Mouse (Mus musculus) heart, postnatal 25 days (tissue): Measurements from ENCODE around the gene Rab23. TPM values are rescaled to one million over a fixed set of nuclear protein-coding genes. Genes with fewer than 3 reads are reported as not detected.
A peak's percentile ranks its signal among the peaks of the same experiment; 100 is the strongest.

Experiments
- DNase-seq: peaks from one replicate; pipeline ENCODE4 v3.0.0; 2022; ENCODE audit warnings: low spot score
- intact Hi-C: fragments of 180-260 bp; cut with DNase I; formaldehyde crosslinking; loops from one replicate; pipeline ENCODE4 v1.15.1; 2025
- total RNA-seq, 2 experiments: library from RNA; stranded (reverse); gene quantifications; 2 replicates each; pipeline ENCODE4 v1.2.3; 2021

Rab23 gene
- 1 to 10 TPM; 7.9 to 9.0 TPM for total RNA-seq

GRCm38 (mm10) chr1:33719733-33720225 is at the start of gene Rab23:
Gene Rab23 (plus strand): TSS chr1:33719887.
- peak; percentile 67 for DNase-seq
- intact Hi-C loops = no loop called here

- intact Hi-C loops = loop anchor here (2.0 kb wide), 1 partner anchor 69 kb away; no protein-coding TSS in a partner anchor
- peak; percentile 31 for DNase-seq
Measured at GRCm38 (mm10) chr1:33670164-33670616, 49.5 kb upstream of the Rab23 start.

GRCm38 (mm10) chr1:33671441-33671840 is 48.2 kb upstream of the Rab23 start:
- DNase-seq = no peak
- intact Hi-C loops = loop anchor here (2.0 kb wide), 1 partner anchor 67 kb away; no protein-coding TSS in a partner anchor

DNA sequence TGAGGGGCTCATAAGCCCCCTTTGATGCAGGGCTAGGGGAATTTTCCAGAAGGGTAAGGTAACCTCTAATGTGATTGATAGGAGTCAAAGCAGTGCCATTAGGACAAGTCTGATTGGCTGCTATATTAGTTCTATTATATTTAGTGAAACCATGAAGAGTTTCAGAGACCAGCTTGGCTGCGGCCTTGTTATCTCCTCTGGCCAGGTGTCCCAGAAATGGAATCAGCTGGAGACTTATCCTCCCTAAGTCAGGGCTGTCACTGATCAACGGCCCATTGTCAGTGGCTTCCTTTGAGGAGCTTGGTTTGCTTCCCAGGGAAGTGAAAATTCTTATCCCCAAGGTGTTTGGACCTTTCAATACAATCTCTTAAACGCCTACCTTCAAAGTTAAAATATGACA is 47.6 kb upstream of the Rab23 start:
- DNase-seq = no peak
- intact Hi-C loops = no loop called here

- intact Hi-C loops = no loop called here
- no peak for DNase-seq
Measured at GRCm38 (mm10) chr1:33672514-33672913, 47.2 kb upstream of the Rab23 start.

GRCm38 (mm10) chr1:33673158-33673960 is 46.3 kb upstream of the Rab23 start:
- intact Hi-C loops = no loop called here
- DNase-seq = peak; percentile 18

DNA sequence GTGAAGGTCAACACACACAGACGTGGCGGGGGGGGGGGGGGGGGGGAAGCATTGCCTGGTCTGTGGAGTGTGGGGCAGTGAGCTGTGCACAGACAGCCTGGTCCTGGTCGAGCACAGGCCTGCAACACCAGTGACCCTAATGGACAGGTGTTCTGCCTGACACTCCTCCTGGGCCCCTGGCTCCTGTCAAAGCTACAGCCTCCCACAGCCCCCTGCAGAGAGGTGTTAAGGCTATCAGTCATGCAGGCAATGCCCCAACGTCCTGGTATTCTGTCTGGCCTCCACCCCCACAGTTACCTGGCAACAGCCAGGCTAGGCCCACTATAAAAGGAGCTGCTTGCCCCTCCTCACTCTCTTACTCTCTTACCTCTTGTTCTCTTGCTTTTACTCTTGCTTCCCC is 39.3 kb upstream of the Rab23 start:
- intact Hi-C loops = no loop called here
- no peak for DNase-seq

DNA sequence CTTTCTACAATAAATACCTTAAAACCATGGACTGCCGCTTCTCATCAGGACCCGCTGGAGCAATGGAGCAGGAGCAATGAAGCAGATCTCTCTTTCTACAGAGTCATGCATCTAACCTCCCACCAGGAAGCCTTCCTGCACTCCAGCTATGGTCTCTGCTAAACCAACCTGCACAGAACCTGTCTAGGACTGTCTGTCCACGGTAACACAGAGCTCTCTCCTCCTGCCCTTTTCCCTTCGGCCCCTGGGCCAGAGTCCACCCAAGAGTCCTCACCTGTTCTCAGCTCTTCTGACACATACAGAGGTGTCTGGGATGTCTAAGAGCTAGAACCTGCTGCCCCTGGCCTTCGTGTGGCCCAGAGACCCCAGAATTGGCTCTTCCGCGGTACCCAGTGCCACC is 38.8 kb upstream of the Rab23 start:
- no peak for DNase-seq
- intact Hi-C loops = no loop called here

GRCm38 (mm10) chr1:33684459-33684858 is 35.2 kb upstream of the Rab23 start:
- no peak for DNase-seq
- intact Hi-C loops = no loop called here

GRCm38 (mm10) chr1:33688810-33689209 is 30.9 kb upstream of the Rab23 start:
- DNase-seq = no peak
- intact Hi-C loops = loop anchor here (5.0 kb wide), 1 partner anchor 48 kb away; no protein-coding TSS in a partner anchor

DNA sequence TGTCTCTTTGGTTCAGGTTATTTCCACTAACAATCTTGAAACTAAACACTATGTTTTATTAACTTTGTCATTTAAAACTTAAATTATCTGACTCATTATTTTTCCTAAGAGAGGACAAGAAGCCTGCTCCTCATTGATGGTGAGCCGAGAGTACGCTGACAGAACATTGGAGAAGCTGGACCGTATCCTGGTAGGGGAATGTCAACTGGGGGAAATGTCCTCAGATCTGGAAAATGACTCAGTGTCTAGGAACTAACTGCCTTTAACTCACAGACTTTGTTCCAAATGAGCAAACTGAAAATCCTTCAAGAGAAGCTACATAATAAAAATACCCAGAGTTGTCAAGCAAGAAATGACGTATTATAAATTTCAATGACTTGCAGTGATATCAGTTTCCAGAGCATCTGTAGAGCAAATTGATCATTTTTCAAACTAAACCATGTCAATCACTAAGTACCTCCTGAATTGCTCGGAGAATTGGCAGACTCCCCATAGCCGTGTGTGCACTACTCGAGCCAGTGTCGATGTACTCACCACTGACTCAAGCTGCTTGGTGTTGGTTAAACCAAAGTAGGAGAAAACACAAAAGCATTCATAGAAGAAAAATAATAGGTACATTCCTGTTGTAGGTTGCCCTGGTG is 30.1 kb upstream of the Rab23 start:
- no peak for DNase-seq

GRCm38 (mm10) chr1:33690087-33690448 is 29.6 kb upstream of the Rab23 start:
- intact Hi-C loops = no loop called here
- no peak for DNase-seq

More for the DNA sequence above, 30.1 kb upstream of the Rab23 start:
- intact Hi-C loops = loop anchor here (5.0 kb wide), 1 partner anchor 48 kb away; no protein-coding TSS in a partner anchor

GRCm38 (mm10) chr1:33693893-33694292 is 25.8 kb upstream of the Rab23 start:
- intact Hi-C loops = no loop called here
- no peak for DNase-seq

DNA sequence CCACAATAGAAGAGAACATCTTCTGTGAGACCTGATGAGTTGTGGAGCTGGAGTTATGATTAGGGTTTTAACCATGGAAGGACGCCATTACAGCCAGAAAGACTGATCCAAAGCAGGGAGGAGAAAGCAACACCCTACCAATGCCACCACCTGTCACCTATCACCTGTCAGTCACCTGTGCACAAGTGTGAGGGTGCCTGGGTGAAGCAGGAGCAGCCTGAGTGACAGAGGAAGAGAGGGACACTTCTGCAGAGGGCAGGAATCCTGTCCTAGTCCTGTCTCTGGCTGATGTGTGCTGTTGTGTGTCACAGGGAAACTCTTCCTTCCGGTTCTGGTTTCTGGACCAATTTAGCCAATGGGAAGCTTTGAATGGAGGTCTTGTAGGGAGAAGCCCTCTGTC is 23.7 kb upstream of the Rab23 start:
- intact Hi-C loops = no loop called here
- DNase-seq = no peak

- no peak for DNase-seq
Measured at GRCm38 (mm10) chr1:33701244-33701643, 18.4 kb upstream of the Rab23 start.

GRCm38 (mm10) chr1:33709615-33710014 is 10.1 kb upstream of the Rab23 start:
- intact Hi-C loops = no loop called here

More at GRCm38 (mm10) chr1:33701244-33701643, 18.4 kb upstream of the Rab23 start:
- intact Hi-C loops = no loop called here

GRCm38 (mm10) chr1:33712026-33712425 is 7.7 kb upstream of the Rab23 start:
- no peak for DNase-seq
- intact Hi-C loops = no loop called here

More at GRCm38 (mm10) chr1:33709615-33710014, 10.1 kb upstream of the Rab23 start:
- no peak for DNase-seq

DNA sequence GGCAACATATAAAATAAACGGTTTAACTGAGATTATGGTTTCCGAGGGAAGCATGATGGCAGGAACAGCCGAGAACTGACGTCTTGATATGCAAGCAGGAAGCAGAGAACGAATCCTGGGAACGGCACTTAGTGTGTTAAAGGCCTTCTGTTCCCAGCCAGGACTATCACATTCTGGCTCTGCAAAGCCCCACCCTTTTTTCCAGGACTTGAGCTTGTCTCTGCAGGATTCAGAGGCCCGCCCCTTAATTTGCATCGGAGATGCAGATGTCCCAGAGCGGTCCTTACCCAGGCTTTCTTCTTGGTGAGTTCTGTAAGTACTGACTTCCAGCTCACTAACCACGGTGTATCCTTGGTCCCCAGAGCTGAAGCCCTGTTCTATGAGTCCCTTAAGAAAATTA is 4.9 kb upstream of the Rab23 start:
- intact Hi-C loops = no loop called here
- DNase-seq = no peak

- intact Hi-C loops = no loop called here
- DNase-seq = no peak
Measured at GRCm38 (mm10) chr1:33717636-33718035, 2.1 kb upstream of the Rab23 start.

DNA sequence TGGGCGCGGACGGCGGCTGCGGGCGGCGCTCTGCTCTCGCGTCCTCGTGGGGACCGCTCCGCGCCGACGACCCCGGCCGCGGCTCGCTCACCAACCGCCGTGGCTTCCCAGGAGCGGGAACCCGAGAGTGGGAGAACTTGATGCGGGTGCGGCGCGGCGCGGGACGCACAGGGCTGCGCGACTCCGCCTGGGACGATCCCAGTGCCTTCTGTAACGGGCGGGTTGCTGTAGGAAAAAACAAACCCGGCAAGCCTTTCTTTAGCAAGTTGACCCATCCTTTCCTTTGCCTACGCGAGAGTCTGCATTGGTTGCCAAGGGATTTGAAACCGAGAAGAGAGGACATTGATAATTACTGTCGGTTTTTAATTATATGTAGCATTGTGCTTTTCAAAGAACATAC is 544 bp downstream of the Rab23 start:
- no peak for DNase-seq
- intact Hi-C loops = no loop called here

DNA sequence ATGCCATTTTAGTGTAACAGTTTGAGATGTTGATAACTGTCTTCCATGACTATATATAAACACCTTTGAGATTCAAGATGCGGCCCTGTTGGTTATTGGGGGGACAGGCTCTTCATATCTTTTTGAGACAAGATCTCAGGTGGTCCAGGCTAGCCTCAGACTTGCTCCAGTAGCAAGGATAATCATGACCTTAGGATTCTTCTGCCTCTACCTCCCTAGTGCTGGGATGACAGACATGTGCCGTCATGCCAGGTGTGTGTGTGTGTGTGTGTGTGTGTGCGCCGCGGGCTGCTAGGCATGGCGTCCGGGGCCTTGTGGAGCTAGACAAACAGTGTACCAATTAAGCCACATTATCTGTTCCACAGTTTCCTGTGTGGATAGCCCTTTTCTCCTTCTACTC is 1.3 kb downstream of the Rab23 start:
- no peak for DNase-seq
- intact Hi-C loops = no loop called here
